Mouse (Mus musculus) ovary, adult 10 weeks (tissue): ENCODE measurements around the gene Map3k13. TPM values are rescaled to one million over a fixed set of nuclear protein-coding genes. Genes with fewer than 3 reads are reported as not detected.

ENCODE experiments used
- polyA plus RNA-seq: library from polyadenylated mRNA; stranded (reverse); fragments of 350-450 nt; fragmentation: Illumina TruSeq; extraction: RNeasy Lipid Tissue Mini Kit (QIAGEN cat#74804); gene quantifications from one replicate; pipeline ENCODE4 v1.2.3, GENCODE M21; 2014

The Map3k13 gene
- 1.3 TPM for polyA plus RNA-seq

GRCm38 (mm10) chr16:21793875-21794696, at the start of gene Map3k13:
Gene Map3k13, plus strand, starts transcription at chr16:21794346.

GRCm38 (mm10) chr16:21787516-21788353, 6.4 kb upstream of the Map3k13 start, which contains the start of gene Ehhadh:
Gene Ehhadh, minus strand, starts transcription at chr16:21787807.

GRCm38 (mm10) chr16:21946761-21947715, 152.9 kb downstream of the Map3k13 start, which contains the start of gene Tmem41a:
Gene Tmem41a, minus strand, starts transcription at chr16:21947552.

Other genes starting within 250 kb of the Map3k13 start
- gene 2510009E07Rik, start 99.7 kb upstream of the Map3k13 start, polyA plus RNA-seq: 120 TPM
- 4.4 TPM for gene Ehhadh, start 6.5 kb upstream of the Map3k13 start, polyA plus RNA-seq
- gene Tmem41a, start 153.2 kb downstream of the Map3k13 start, polyA plus RNA-seq: 2.9 TPM
- gene Liph, start 201.3 kb downstream of the Map3k13 start, polyA plus RNA-seq: 0.37 TPM
- gene Senp2, start 215.1 kb downstream of the Map3k13 start, polyA plus RNA-seq: 57.2 TPM